Mouse (Mus musculus): ENCODE data around the gene Obsl1.

GRCm38 (mm10) chr1:75487405-75488161 lies 18.7 kb downstream of the Obsl1 start:
- no peak for TF ChIP-seq CTCF (IDR thresholded peaks at IDR 0.05; ENCODE audit: control insufficient read depth, insufficient read depth, low read length)
- TF ChIP-seq POLR2A (IDR thresholded peaks at IDR 0.05; ENCODE audit: borderline replicate concordance, control insufficient read depth, low read depth, low read length), result no peak; the same call in 1 of the 2 replicates
